Mouse (Mus musculus): Measurements from ENCODE around the gene Gm49721.
"Not testable (repeated sequence)": the region's sequence is repeated elsewhere in the genome, so short reads cannot be mapped to it uniquely, and the experiment has no call there.

Gene Gm49721

DNA sequence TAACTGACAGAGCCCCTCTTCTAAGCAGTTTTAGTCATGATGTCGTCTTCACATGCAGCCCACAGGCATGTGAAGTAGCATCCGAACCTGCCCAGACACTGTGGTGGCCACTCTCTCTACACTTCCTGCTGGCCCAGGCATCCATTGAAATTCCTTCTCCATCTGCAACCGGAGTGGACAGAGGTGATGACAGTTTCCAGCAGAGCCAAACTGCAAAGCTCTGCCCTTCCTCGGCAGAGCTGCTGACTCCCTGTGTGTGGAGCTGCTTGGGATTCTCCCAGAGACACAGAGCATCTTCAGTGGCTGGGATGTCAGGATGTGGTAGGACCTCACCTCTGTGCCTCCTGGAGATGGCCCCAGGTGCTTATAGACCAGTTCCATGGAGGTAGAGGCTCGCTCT, 105.8 kb downstream of the Gm49721 start:
- not testable (repeated sequence) for DNase-seq

DNA sequence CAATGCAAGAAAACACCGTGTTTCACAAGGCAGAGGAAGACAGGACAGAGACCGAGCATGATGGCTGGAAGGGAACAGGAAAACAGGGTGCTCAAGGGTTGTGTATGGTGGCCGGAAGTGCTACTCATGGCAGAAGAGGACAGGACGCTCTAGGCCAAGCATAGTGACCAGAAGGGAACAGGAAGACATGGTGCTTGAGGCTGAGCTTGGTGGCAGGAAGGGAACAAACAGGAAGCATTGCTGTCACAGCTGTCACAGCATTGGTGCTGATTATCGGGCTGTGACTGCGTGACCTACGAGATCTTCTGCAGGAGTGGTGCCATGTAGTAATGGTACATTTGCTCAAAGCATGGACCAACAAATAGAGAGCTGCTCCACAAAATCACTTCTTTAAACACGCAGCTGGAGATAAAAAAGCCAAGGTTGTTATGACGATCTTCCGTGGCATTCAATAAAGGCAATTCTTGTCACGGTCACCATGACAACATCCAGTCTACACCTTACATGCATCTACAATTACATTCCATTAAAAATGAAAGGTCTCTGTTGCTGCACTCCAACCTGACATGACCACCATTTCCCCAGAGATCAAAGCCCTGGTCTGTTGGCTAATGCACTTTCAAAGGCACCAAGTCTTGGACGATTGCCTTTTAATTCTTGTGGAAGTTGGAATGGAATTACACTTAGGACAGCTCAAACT, 106.9 kb downstream of the Gm49721 start:
- DNase-seq, result not testable (repeated sequence)

DNA sequence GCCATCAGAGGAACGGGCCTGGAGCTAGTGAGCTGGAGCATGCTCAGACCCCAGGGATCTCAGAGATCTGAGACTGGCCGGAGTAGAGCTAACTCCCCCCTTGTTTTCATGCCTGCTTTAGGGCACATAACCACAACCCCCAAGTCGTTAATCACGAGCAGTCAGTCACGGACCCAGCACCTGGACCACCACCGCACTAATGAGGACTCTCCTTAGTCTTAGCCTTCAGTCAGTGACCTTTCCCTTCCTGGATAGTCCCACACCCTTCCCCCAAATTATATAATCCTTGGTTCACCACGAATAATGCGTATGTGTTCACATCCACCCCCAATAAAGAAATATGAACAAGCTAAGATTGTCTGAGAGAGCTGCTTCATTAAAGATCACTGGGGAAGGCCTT, 108.1 kb downstream of the Gm49721 start:
- DNase-seq, result not testable (repeated sequence)
